Mouse (Mus musculus) embryonic fibroblast, embryonic 13.5 days (primary cell): ENCODE data around the gene Lfng.

ENCODE experiments used
- CTCF ChIP-seq: IDR thresholded peaks from 2 replicates; pipeline ENCODE4 v1.5.1; 2011; ENCODE audit warnings: mild to moderate bottlenecking, control low read depth, low read length, moderate library complexity, borderline replicate concordance; ENCODE audit not compliant: insufficient read depth
- POLR2A ChIP-seq: IDR thresholded peaks from 2 replicates; pipeline ENCODE4 v1.6.1; 2011; ENCODE audit warnings: low read depth, mild to moderate bottlenecking, control low read depth, low read length, moderate library complexity

DNA sequence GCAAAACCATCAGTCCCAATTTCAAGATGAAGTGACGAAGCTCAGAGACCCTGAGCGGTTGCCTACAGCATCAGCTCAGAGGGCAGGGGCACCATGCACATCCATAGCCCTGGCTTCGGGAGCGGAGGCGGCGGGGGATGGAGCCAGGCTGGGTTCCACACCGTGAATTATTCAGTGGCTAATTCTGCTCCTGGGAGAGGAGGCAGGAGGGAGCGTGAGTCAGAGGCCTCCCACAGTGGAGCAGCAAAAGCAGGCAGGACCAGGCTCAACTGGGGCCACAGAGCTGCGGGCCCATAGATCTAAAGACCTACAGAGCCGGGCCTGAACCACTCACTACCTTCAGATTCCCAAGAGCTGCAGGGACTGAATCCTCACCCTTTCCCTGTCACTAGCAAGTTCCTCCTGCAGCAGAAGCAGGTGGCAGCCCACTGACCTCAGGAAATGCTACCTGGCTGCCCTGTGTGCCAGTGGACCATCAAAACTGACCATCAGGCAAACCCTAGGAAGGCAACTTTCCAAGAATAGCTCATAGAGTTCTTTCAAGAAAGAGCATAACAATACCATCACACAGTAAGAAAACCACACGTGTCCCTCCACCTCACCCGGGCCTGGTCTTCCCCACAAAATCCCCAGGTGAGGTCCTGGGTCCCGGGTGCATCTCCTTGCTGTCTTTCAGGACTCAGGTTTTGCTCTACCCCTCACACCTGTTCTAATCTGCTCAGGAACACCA is 40.1 kb downstream of the Lfng start:
- TF ChIP-seq CTCF (no peak), POLR2A (peak; percentile 43; the same call in 1 of the 2 replicates)
